Mouse (Mus musculus) thymus, adult 2 months (tissue): ENCODE measurements around the gene Smad3.

ENCODE experiments used
- CTCF ChIP-seq: fragments of 200-500 bp; IDR thresholded peaks from 2 replicates; pipeline ENCODE4 v1.5.1; 2012; ENCODE audit warnings: mild to moderate bottlenecking, control low read depth, low read length, moderate library complexity, borderline replicate concordance; ENCODE audit not compliant: control insufficient read depth, poor library complexity, insufficient read depth; ENCODE audit errors: extremely low read depth
- POLR2A ChIP-seq: fragments of 200-500 bp; IDR thresholded peaks from 2 replicates; pipeline ENCODE4 v1.6.1; 2012; ENCODE audit warnings: mild to moderate bottlenecking, low read length, control low read depth, moderate library complexity; ENCODE audit not compliant: control insufficient read depth, poor library complexity, insufficient read depth; ENCODE audit errors: extremely low read depth

DNA sequence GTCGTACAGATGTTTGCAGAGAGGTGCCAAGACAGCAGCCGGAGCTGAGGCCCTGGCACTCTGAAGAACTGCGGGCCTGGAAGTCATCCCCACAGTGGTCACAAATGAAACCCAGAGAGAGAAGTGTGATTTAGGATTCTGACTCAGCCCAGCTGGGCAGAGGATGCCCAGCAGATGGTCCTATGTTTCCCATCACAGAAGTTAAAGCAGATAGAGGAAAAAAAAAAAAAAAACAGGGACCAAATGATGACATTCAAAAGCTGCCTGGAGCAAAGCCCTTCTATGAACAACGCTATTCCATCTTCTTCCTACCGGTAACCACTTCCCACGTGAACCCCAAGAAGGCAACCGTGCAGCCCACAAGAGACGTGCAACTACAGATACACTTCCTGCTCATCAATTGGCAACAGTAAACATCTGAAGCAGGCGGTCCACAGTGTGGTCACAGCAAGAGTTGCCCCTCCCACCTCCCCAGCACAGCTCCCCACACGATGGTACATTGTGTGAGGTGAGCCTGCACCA is 17.4 kb downstream of the Smad3 start:
- TF ChIP-seq POLR2A (no peak), CTCF (no peak)
